Mouse (Mus musculus) MEL-GATA-1-ER (cell line): ENCODE results near the gene Cfap74.

Experiments
- DNase-seq: peaks from one replicate; pipeline ENCODE4 v3.0.0-alpha.2; 2012; ENCODE audit warnings: low read depth; ENCODE audit errors: extremely low read depth

Gene Cfap74

DNA sequence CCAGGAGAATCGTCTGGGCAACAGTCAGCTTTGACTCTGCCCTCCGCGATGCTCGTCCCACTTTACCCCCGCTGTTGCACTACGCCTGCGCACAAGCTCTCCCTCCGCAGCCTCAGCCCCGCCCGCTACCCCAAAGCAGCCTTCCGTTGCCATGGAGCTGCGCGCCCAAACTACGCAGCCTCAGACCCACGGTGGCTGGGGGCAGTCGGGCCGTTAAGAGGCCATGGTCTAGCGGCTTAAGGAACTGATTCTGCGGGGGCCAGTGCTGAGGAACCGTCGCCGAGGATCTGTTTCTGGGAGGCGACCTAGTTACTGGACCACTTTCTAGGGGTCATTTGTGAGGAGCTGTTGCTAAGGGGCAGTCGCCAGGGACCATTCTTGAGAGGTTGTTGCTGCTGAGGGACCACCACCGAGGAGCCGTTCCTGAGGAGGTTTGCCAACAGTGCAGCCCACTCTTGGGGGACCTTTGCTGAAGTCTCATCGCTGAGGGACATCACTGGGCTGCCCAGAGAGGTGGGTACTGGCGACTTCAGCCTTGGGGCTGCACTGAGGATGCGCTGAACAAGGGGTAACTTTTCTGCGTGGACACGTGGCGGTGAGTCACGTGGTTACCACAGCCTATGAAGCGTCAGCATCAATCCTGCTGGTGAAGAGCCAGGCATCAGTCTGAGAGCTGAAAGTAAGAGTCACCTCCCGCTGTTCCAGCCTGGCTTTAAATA lies at the start of gene Cfap74:
TSS of gene Cfap74 (plus strand) at position 133 of the 719 bp plus-strand sequence.
- no peak for DNase-seq

DNA sequence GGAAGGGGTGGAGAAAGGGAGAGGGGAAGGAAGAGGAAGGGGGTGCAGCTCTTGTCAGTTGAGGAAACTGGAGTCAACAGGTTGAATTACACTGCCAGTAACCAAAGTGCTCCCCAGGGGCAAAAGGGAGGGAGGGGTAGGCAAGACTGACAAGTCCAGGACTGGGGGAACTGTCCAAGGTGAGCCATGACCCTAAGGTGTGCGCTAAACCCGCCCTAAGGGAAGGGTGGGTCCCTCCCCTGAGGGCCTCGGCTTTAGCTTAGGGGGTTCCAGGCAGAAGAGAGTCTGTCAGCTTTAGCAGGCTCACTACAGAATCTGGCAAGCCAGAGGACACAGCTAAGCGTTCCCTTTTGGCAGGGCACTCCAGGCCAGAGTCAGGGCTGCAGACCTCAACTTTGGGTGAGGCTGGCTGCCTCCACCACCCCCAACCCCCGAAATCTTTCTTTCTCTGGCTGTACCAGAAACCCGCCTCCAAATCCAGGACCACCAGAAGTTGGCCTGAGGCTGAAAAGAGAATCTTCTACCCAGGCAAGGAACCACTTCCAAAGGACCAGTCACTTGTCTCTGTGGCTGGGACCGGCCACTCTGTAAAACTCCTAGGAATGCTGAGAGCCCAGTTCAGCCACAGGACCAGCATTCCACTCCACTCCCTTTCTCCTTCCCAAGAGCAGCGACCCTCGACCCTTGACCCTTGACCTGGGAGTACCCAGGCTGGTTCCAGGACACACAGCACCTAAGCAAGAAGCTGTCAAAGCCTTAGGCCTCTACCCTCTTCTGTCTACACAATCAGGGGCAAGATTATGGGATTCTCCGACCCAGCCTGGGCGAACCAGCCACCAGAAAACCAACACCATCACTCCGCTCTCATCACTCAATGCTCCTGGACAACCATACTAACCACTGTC lies 49.2 kb upstream of the Cfap74 start:
- DNase-seq: no peak

DNA sequence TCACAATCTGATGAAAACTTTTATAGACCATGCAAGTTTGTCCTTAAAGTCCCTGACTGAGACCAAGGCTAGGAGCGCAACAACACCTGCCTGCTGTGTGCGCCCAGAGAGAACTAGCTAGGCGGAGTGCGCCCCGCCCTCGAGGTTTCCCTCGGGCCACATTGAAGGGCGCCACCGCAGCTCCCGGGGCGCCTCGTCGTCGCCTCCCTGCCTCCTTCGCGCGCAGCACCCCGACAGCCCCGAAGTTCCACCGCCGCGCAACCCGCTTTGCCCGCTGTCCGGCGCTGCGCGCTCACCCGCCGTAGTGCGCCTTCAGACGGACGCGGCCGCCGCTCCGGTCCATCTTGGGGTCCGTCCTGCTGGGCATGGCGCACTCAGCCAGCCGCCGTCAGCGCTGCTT lies 48.1 kb upstream of the Cfap74 start:
- no peak for DNase-seq

DNA sequence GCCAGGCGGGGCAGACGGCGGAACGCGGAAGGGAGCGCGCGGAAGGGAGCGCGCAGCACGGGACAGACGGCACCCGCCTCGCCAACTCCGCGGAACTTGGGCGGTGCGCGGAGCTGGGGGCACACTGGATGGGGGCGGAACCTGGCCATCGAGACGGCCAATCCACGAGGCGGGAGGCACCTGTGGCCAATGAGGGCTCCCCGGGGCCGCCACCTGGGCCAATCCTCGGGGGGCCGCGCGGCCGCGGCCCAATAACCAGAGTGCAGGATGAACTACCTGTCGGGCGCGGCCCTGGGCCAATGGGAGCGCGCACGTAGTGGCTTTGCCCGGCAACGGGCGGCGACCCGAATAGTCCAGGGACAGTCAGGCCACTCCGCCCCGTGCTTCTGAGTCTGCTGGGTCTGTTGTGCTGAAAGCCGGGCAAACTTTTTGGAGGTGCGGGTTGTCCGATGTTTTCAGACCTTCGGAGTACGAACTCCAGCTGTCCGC lies 47.6 kb upstream of the Cfap74 start, which contains the start of gene Prkcz:
TSS of gene Prkcz (minus strand) at position 59 of the 489 bp plus-strand sequence.
- DNase-seq: no peak

DNA sequence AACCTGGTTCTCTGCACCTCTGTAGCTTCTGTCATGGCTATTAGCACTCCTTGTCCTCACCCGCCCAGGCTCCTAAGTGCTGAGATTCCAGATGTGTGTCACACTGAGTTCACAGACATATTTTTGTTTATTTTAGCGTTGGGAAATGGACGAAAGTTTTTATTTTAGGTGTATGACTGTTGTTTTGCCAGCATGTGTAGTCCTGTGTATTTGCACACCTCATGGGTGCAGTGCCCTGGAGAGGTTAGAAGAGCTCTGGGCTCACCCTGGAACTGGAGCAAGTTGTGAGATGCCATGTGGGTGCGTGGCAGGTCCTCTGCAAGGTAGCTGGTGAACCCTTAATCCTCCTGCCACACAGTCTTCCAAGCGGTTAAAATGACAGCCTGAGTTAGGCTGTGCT lies 46.5 kb upstream of the Cfap74 start:
- DNase-seq: no peak

DNA sequence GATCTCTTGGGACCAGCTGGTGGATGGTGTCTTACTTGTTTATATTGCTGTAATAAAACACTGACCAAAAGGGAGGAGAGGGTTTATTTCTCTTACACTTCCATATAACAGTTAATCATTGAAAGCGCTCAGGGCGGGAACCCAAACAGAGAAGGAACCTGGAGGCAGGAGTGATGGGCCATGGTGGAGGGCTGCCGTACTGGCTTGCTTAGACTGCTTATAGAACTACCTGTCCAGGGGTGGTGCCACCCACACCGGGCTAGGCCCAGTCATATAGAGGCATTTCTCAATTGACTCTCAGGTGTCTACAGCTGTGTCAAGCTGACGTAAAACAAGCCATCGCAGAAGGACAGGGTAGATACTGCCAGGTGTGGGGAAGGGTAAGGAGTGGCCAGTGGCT lies 42.2 kb upstream of the Cfap74 start:
- DNase-seq: no peak

DNA sequence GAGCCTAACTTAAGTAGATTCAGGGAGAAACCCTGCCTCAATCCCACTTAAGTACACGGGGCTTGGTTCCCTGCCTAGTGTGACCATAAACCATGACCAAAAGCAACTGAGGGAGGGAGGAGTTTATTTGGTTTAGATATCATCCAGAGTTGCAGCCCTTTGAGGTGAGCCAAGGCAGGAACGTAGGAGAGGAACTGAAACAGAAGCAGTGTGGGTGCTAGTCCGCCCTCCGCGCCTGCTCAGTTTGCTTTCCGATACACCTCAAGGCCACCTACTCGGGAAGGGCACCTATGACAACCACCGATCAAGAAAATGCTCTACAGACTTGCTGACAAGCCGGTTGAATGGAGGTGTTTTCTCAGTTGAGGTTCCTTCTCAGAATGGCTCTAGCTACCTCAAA lies 41.3 kb upstream of the Cfap74 start:
- no peak for DNase-seq

DNA sequence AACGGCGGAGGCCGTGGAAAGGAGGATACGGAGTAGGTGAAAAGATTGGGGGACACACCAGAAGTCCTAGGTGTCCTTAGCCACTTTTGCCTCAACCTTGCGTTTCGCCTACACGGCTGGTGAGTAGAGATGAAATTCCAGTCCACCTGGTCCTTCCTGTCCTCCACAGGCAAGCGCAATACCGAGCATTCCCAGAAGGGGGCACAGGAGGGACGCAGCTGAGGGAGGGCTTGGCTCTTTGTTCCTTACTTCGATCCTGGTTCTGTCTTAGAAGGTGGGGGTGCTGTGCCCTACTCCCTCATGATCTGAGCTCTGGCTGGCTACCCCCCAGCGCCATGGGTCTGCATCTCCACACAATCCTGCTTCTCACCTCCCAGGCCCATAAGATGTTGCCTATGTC lies 40.3 kb upstream of the Cfap74 start:
- peak; percentile 13 for DNase-seq

DNA sequence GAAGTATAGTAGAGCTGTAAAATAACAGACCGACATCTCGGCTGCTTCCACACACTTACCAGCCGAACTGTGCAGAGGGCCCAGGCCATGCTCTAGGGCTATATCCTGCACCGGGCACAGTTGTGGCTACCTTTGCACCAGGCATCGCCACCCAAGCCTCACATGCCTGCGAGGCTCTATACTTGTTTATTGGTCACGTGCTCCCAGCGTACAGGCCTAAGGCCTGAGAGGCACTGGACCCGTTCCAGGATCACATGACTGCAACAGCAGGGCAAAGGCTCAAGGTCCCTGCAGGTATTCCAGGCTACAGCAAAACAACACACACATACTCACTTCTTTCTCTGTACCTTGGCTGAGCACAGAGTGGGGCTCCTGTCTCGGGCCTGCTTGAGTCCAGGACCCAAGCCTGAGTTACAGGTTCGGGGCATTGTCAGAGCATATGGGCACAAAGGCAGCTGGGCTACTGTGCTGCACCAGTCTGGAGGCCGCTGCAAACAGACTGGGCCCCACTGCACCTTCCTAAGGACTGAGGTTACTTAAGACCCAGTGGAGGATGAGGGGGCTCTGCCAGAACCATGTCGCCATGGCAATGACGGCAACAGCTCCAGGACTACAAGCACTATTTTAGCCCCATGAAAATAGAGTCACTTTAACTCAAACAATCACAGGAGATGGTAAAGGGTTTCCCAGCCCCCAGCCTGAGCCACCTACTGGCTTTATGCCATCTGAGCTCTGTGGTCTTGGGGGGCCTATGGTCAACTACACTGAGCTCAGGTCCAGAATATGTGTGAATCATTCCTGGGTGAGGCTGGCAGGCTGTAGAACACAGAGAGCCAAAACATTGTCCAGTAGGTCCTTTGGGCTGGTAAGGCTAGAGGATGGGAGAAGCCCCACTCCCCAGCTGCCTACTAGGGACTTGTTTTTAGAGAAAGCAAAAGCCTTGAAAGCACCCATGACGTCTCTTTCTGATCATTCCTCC lies 38.0 kb upstream of the Cfap74 start:
- no peak for DNase-seq

DNA sequence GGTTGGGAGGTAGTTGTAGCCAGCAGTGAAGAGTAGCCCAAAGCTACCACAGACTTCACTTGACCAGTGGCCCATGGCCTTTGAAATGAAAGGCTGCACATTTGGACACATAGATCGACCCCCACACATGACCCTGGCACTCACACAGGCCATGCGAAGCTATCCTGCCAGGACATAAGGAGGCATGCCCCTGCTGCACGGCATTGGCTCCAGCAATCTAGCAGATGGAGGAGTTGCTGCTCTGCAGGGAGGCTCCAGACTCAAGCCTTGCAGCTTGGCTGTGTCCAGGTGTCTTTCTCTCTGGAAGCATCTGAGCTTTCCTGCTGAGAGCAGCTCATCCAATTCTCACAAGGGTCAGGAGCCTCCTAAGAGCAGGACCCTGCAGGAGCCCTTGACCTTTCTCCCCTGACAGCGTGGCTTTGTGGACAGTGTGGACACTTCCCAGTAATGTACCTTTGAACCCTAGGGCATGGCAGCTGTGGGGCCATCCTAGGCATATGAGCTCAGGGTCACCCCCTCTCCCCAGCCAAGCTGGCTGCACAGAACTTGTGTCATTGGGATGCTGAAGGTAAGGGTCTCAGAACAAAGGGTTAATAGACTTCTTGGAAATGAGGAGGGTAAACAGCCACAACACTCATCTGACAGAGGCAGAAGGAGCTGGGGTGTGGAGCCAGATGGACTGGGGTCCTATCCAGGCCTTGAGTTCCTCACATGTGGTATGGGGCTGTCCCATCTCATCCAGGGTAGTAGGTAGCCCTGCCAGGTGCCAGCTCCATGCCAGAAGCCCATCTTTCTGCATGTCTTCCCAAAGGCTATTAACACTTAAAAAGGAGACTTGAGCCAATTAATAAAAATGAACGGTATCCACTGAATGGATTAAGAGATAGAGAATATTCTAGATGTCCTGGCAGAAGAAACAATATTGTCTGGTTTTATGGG lies 36.9 kb upstream of the Cfap74 start:
- DNase-seq: no peak

DNA sequence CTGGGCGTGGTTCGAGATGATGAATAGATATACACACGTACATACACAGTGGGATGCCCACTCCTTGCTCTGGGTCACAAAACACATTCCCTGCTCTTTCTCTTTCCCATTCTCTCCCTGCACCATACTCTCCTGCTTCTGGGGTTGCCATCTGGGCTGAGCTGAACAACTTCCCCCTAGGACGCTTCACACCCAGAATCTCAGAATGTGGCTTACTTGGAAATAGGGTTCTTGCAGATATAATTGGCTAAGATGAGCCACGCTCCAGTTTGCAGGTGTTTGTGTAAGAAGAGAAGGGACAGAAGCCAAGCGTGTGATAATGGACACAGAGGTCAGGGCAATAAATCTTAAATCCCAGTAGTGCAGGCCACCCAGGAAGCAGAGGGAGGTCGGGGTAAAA lies 27.0 kb upstream of the Cfap74 start:
- DNase-seq: no peak

DNA sequence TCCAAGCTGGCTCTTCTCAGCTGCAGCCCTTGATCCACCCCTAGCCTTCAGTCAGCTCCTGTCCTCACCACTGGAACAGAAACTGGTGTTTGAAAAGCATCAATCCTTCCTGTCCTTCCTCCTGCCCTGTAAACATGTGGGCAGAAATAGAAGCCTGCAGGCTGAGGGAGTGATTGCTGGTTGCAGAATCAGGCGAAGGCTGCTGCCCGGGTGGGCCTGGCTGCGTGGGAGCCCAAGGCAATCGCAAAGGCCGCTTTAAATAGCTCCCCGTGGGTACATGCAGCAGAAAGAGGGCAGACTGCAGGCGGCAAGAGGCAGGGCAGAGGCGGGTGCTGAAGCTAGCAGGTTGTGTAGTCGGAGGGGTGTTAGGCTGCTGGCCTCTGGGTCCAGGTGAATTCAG lies 26.2 kb upstream of the Cfap74 start:
- DNase-seq: no peak

DNA sequence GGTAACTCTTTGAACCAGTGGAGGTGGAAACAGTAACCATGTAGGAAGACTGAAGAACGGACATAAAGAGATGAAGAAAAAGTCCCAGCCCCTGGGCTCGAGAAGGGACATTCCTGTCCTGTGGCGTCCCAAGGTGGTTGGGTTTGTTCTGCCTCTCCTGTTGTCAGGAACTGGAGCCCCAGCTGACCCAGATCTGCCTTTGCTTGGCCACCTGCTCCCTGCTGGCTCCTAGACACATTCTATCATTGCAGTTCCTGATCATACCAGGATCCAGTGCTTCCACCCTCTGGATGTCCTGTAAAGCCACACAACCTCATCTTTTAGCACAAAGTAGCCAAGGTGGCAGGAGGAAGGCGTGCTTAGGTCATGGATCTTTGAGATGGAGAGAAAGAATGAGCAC lies 25.7 kb upstream of the Cfap74 start:
- DNase-seq: no peak

DNA sequence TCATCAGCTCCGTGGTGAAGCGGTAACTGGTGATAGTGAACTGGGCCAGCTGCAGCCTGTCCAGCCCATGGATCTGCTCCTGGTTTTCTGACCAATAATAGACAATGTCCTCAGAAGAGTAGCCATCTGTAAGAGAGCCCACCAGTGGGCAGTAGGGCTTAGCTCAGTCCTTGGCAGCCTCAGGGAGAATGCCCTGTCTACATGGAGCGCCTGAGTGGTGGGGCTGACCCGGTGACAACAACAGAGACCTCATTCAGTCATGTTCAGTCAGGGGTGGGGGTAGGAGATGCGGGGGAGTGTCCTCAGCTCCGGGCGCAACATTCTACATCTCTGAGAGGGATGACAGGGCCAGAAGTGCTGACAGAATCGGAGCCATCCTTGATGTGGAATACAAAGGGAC lies 21.8 kb upstream of the Cfap74 start:
- DNase-seq: no peak

DNA sequence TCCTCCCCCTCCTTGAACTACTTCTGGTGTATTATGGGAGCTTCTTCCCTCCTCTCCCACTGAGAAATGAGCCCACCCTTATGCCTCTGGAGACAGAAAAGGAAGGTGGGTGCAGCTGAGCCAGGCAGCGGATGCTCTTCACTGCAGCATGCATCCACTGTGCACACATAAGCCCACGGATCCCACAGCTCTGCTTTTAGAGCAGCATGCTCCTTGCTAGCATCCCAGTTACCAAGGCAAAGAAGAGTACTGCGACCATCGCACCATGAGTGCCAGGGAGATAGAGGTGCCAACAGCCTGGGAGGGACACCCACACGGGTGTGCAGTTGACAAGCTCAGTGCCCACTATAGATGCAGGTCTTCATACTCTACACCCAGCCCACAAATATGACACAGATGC lies 13.5 kb upstream of the Cfap74 start:
- no peak for DNase-seq

DNA sequence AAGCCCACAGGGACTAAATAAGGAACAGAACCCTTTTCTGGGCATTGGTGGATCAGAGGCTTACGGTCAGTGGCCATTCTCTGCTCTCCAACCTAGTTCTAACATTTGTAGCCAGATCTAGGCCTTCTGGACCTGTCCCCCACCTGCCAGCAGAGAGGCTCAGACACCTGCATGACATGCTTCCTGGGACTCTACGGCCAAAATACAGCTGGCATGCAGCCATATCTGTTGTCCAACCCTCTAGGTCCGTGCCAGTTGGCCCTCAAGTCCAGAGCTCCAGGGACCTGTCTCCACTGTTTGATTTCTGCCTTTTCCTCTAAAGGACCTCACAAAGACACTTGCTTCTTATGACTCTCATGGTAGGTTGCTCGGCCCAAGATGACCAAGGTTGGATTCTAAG lies 12.2 kb upstream of the Cfap74 start:
- no peak for DNase-seq

DNA sequence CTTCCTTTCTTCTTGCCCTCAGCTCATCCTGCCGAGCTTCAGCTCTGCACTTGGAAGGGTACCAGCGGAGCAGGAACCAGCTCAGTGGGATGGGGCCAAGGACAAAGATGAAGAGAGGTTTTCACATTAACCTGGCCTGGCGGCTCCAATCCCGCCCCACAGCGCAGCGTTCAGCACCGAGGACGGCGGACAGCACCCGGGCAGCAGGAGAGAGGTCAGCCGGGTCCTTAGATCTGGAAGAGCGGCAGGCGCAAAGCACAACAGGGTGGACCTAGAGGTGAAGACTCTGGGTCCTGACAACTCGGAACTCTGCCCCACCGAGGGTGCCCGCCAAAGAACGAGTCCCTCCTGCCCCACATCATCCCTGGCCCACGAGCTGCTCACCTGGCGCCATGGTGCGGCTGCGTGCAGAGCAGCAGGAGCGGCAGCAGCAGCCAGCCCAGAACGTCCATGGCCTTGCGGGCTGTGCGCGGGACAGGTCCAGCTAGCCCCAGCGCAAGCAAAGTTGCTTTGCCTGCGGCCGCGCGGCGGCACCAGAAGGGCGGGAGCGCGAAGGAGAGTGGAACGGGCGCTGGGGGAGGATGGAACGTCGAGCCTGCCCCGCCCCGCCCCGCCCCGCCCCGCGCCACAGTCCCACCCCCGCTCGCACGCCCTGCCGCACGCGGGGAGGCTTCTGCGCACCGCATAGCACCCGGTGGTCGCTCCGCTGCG lies 11.3 kb upstream of the Cfap74 start, which contains the start of gene Gabrd:
TSS of gene Gabrd (minus strand) at position 602 of the 711 bp plus-strand sequence.
- DNase-seq: no peak

DNA sequence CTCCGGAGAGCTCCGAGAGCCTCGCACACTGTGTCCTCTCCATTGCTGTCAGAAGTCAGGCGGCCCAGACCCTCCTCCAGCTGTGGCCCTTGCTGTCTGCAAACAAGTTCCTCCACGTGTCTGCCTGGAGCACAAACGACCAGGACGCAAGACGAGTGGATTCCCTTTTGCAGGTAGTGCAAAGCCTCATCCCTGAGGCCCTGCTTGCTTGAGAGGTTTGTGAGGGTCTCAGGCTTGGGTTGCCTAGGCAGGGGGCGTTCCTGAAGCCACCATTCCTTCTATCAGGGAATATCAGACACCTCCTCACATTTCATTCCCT lies 10.8 kb upstream of the Cfap74 start:
- no peak for DNase-seq

DNA sequence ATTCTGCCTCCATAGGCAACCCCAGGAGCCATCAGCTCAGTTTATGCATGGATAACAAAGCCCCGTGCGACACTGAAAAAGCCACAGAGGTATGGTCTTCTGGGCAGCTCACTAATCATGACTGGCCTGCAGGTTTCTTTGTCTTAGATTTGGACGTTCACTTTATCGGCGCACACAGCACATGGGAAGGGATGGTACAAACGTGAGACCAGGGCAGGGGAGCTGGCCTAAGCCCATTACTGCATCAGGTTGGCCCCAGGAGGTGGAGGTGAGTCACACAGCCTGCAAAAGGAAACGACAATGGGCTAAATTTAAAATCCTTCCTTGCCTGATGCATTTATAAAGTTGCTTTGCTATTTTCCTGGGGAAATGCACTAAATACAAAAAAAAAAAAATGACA lies 7.9 kb upstream of the Cfap74 start:
- DNase-seq: no peak

DNA sequence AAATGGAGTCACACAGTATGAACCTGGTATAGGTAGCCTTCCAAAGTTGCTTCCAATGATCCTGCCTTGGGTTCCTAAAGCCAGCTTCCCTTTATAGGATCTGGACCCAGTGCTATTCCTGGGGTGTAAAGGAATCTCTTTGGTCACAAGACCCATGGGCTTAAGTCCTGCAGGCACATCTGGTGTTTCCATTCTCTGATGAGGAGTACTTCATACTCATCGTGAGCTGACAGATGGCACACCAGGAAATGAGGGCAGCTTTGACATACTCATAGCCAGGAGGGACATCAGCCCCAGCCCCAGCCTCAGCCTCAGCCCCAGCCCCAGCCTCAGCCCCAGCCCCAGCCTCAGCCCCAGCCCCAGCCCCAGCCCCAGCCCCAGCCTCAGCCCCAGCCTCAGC lies 6.5 kb upstream of the Cfap74 start:
- DNase-seq: no peak
